Mouse (Mus musculus) induced T-regulatory cell, adult 2 months (primary cell): ENCODE data around the gene Rad9a.

ENCODE experiments used
- DNase-seq: peaks from one replicate; pipeline ENCODE4 v3.0.0-alpha.2; 2012; ENCODE audit warnings: low read depth

The Rad9a gene

GRCm38 (mm10) chr19:4193129-4193528 is 8.3 kb downstream of the Rad9a start:
- no peak for DNase-seq

- DNase-seq, result no peak
Observed at GRCm38 (mm10) chr19:4192251-4192985, 9.0 kb downstream of the Rad9a start.

- DNase-seq, result peak; percentile 98
Observed at GRCm38 (mm10) chr19:4191528-4192250, 9.8 kb downstream of the Rad9a start, which contains the start of gene Ppp1ca. TSS of gene Ppp1ca (plus strand) at chr19:4192065.

GRCm38 (mm10) chr19:4190831-4191334 is 10.6 kb downstream of the Rad9a start, which contains the start of gene Tbc1d10c:
TSS of gene Tbc1d10c (minus strand) at chr19:4191284.
- DNase-seq, result peak; percentile 89

GRCm38 (mm10) chr19:4189051-4189620 is 12.3 kb downstream of the Rad9a start:
- DNase-seq, result peak; percentile 68

GRCm38 (mm10) chr19:4187303-4187702 is 14.2 kb downstream of the Rad9a start:
- DNase-seq, result no peak

- peak; percentile 92 for DNase-seq
Observed at GRCm38 (mm10) chr19:4184976-4185975, 16.2 kb downstream of the Rad9a start.

- no peak for DNase-seq
Observed at GRCm38 (mm10) chr19:4183689-4184088, 17.8 kb downstream of the Rad9a start.

- peak; percentile 87 for DNase-seq
Observed at GRCm38 (mm10) chr19:4181892-4182291, 19.6 kb downstream of the Rad9a start.

GRCm38 (mm10) chr19:4180411-4180810 is 21.1 kb downstream of the Rad9a start:
- no peak for DNase-seq

- no peak for DNase-seq
Observed at GRCm38 (mm10) chr19:4175368-4175947, 26.0 kb downstream of the Rad9a start, which contains the start of gene Carns1. TSS of gene Carns1 (minus strand) at chr19:4175479.

GRCm38 (mm10) chr19:4172925-4173324 is 28.5 kb downstream of the Rad9a start:
- DNase-seq, result no peak

GRCm38 (mm10) chr19:4171393-4172290 is 29.8 kb downstream of the Rad9a start:
- DNase-seq, result no peak

- no peak for DNase-seq
Observed at GRCm38 (mm10) chr19:4170723-4171392, 30.6 kb downstream of the Rad9a start.

- no peak for DNase-seq
Observed at GRCm38 (mm10) chr19:4169810-4170209, 31.7 kb downstream of the Rad9a start.

- peak; percentile 99 for DNase-seq
Observed at GRCm38 (mm10) chr19:4169378-4169784, 32.1 kb downstream of the Rad9a start.

- DNase-seq, result no peak
Observed at GRCm38 (mm10) chr19:4166678-4167476, 34.6 kb downstream of the Rad9a start.

- DNase-seq, result no peak
Observed at GRCm38 (mm10) chr19:4164721-4165120, 36.7 kb downstream of the Rad9a start.
